Mouse (Mus musculus): ENCODE measurements around the gene Sdhaf2. TPM values are rescaled to one million over a fixed set of nuclear protein-coding genes. Genes with fewer than 3 reads are reported as not detected.

Gene Sdhaf2
- total RNA-seq (2023): 10 to 100 TPM; 72.5 to 75.8 TPM

GRCm38 (mm10) chr19:10525910-10526309 lies at the start of gene Sdhaf2:
TSS of gene Sdhaf2 (minus strand) at chr19:10526142.

GRCm38 (mm10) chr19:10555624-10556510 lies 29.9 kb upstream of the Sdhaf2 start, which contains the start of gene Tmem216:
TSS of gene Tmem216 (minus strand) at chr19:10556238.

GRCm38 (mm10) chr19:10525106-10525901 lies 638 bp downstream of the Sdhaf2 start, which contains the start of gene Cpsf7:
TSS of gene Cpsf7 (plus strand) at chr19:10525266.

GRCm38 (mm10) chr19:10482703-10483102 lies 43.2 kb downstream of the Sdhaf2 start, which contains the start of gene Ppp1r32:
TSS of gene Ppp1r32 (minus strand) at chr19:10482928.

GRCm38 (mm10) chr19:10456752-10457483 lies 69.0 kb downstream of the Sdhaf2 start, which contains the start of gene Lrrc10b:
TSS of gene Lrrc10b (minus strand) at chr19:10457473.

Other genes with a start within 250 kb of the Sdhaf2 start
- not detected for gene Dagla, start 221.3 kb downstream of the Sdhaf2 start, total RNA-seq (2023)
- not detected for gene Syt7, start 137.1 kb downstream of the Sdhaf2 start, total RNA-seq (2023)
- gene Lrrc10b, start 68.7 kb downstream of the Sdhaf2 start, total RNA-seq (2023): under 1 TPM; 0.41 to 0.77 TPM
- 1 to 10 TPM; 2.7 to 4.8 TPM for gene Ppp1r32, start 43.2 kb downstream of the Sdhaf2 start, total RNA-seq (2023)
- gene Cpsf7, start 876 bp downstream of the Sdhaf2 start, total RNA-seq (2023): 100 to 1,000 TPM; 170 to 172 TPM
- 10 to 100 TPM in 1 of 2 experiments, 1 to 10 TPM in 1; 9.9 to 10.0 TPM for gene Tmem216, start 30.1 kb upstream of the Sdhaf2 start, total RNA-seq (2023)
- gene Cyb561a3, start 51.0 kb upstream of the Sdhaf2 start, total RNA-seq (2023): 100 to 1,000 TPM; 218 to 256 TPM
- 10 to 100 TPM in 1 of 2 experiments, 1 to 10 TPM in 1; 9.7 to 11.2 TPM for gene Tmem138, start 51.2 kb upstream of the Sdhaf2 start, total RNA-seq (2023)
- 100 to 1,000 TPM; 193 to 207 TPM for gene Ddb1, start 79.2 kb upstream of the Sdhaf2 start, total RNA-seq (2023)
- 1 to 10 TPM; 4.3 to 4.4 TPM for gene Tkfc, start 79.5 kb upstream of the Sdhaf2 start, total RNA-seq (2023)
- 1 to 10 TPM; 1.2 to 1.7 TPM for gene Vwce, start 108.1 kb upstream of the Sdhaf2 start, total RNA-seq (2023)
- gene Pga5, start 151.9 kb upstream of the Sdhaf2 start, total RNA-seq (2023): not detected
- gene Vps37c, start 162.6 kb upstream of the Sdhaf2 start, total RNA-seq (2023): 10 to 100 TPM; 19.0 to 20.5 TPM
- gene Cd5, start 212.9 kb upstream of the Sdhaf2 start, total RNA-seq (2023): 1 to 10 TPM; 1.8 to 1.9 TPM